Mouse (Mus musculus) liver, embryonic 15.5 days (tissue): ENCODE measurements around the gene Olfr56. TPM values are rescaled to one million over a fixed set of nuclear protein-coding genes. Genes with fewer than 3 reads are reported as not detected.
"Not testable (repeated sequence)": the region's sequence is repeated elsewhere in the genome, so short reads cannot be mapped to it uniquely, and the experiment has no call there.

ENCODE experiments used
- ATAC-seq: fragments of 200-750 bp; cut with Nextera tagmentation; 2 replicates; pipeline ENCODE4 v1.8.0; 2017; ENCODE audit warnings: moderate number of reproducible peaks, mild to moderate bottlenecking, moderate library complexity; ENCODE audit not compliant: insufficient read depth
- H3K27ac ChIP-seq: fragments of 300-500 bp; sonication (generic); replicated peaks from 2 replicates; pipeline ENCODE4 v1.5.1; 2015; ENCODE audit warnings: mild to moderate bottlenecking, inconsistent platforms
- H3K27me3 ChIP-seq: fragments of 300-500 bp; sonication (generic); 2 replicates; pipeline ENCODE4 v1.6.1; 2015; ENCODE audit warnings: mild to moderate bottlenecking, inconsistent platforms
- H3K36me3 ChIP-seq: fragments of 300-500 bp; sonication (generic); replicated peaks from 2 replicates; pipeline ENCODE4 v1.6.1; 2015; ENCODE audit warnings: moderate library complexity, mild to moderate bottlenecking, inconsistent platforms
- H3K4me1 ChIP-seq: fragments of 300-500 bp; sonication (generic); replicated peaks from 2 replicates; pipeline ENCODE4 v1.6.1; 2015; ENCODE audit warnings: inconsistent platforms
- H3K4me2 ChIP-seq: fragments of 300-500 bp; sonication (generic); 2 replicates; pipeline ENCODE4 v1.6.1; 2015; ENCODE audit warnings: moderate library complexity, mild to moderate bottlenecking, inconsistent platforms
- H3K4me3 ChIP-seq: fragments of 300-500 bp; sonication (generic); replicated peaks from 2 replicates; pipeline ENCODE4 v1.5.1; 2015; ENCODE audit warnings: mild to moderate bottlenecking, inconsistent platforms
- H3K9ac ChIP-seq: fragments of 300-500 bp; sonication (generic); 2 replicates; pipeline ENCODE4 v1.6.1; 2015; ENCODE audit warnings: moderate library complexity, mild to moderate bottlenecking, inconsistent platforms
- H3K9me3 ChIP-seq: fragments of 300-500 bp; sonication (generic); replicated peaks from 2 replicates; pipeline ENCODE4 v1.6.1; 2016; ENCODE audit warnings: inconsistent platforms
- WGBS: fragments of 180-500 bp; shearing (Covaris S2); methylation state at CpG from one replicate; pipeline ENCODE4 v1.1.7; 2015; ENCODE audit warnings: mixed read lengths; ENCODE audit not compliant: insufficient replicate concordance; 5-methylcytosine and 5-hydroxymethylcytosine counted together
- polyA plus RNA-seq: library from polyadenylated mRNA; unstranded; fragments of >200 nt; fragmentation: Nextera tagmentation; extraction: Ambion mirVana; gene quantifications from 2 replicates; pipeline ENCODE4 v1.2.1, GENCODE M21; 2015

Olfr56 gene
- polyA plus RNA-seq, 1 experiment from 2014 or later: 0.05 TPM

- no peak within 1 kb of the TSS for H3K4me3 ChIP-seq
- H3K27ac ChIP-seq: no peak within 1 kb of the TSS
- no peak within 1 kb of the TSS for H3K4me2 ChIP-seq
- ATAC-seq: no peak
- no peaks in the 10 kb centered on the region for H3K27me3 ChIP-seq
- H3K4me1 ChIP-seq: no peaks in the 10 kb centered on the region
- no peaks in the 10 kb centered on the region for H3K36me3 ChIP-seq
- no peaks in the 10 kb centered on the region for H3K9me3 ChIP-seq
- H3K9ac ChIP-seq: no peak within 1 kb of the TSS
Observed at GRCm38 (mm10) chr11:49114774-49115173, 136.1 kb downstream of the Olfr56 start, which contains the start of gene Olfr1396. TSS of gene Olfr1396 (minus strand) at chr11:49114874.

- no peak for ATAC-seq
- H3K4me1 ChIP-seq: 0 out of 2 replicates have a peak, but pooled peaks cover 1% of the 10 kb centered on the region
- 63% methylated on average over 3 of the region's 3 CpGs for WGBS
Observed at GRCm38 (mm10) chr11:49119635-49120034, 140.9 kb downstream of the Olfr56 start.

GRCm38 (mm10) chr11:49124169-49124568 lies 145.5 kb downstream of the Olfr56 start:
- Histone ChIP-seq H3K27me3 (no peaks in the 10 kb centered on the region), H3K4me1 (peaks cover 3% of the 10 kb centered on the region; the same call in 1 of the 2 replicates), H3K36me3 (no peaks in the 10 kb centered on the region), H3K9ac (no peak overlapping the region), H3K9me3 (no peaks in the 10 kb centered on the region), H3K27ac (no peak overlapping the region), H3K4me2 (no peak overlapping the region), H3K4me3 (no peak overlapping the region)
- ATAC-seq: peak; percentile 64
- WGBS: 75% methylated on average over 2 of the region's 2 CpGs

More at GRCm38 (mm10) chr11:49119635-49120034, 140.9 kb downstream of the Olfr56 start:
- H3K4me2 ChIP-seq: no peak overlapping the region
- H3K27me3 ChIP-seq: no peaks in the 10 kb centered on the region
- H3K27ac ChIP-seq: no peak overlapping the region
- H3K9ac ChIP-seq: no peak overlapping the region
- H3K36me3 ChIP-seq: no peaks in the 10 kb centered on the region
- no peak overlapping the region for H3K4me3 ChIP-seq
- no peaks in the 10 kb centered on the region for H3K9me3 ChIP-seq

- Histone ChIP-seq H3K4me1 (no peaks in the 10 kb centered on the region), H3K27ac (no peak within 1 kb of the TSS), H3K27me3 (no peaks in the 10 kb centered on the region), H3K4me3 (no peak within 1 kb of the TSS), H3K9me3 (no peaks in the 10 kb centered on the region), H3K4me2 (no peak within 1 kb of the TSS), H3K36me3 (no peaks in the 10 kb centered on the region), H3K9ac (no peak within 1 kb of the TSS)
- no peak for ATAC-seq
- WGBS: 71% methylated on average over 6 of the region's 6 CpGs
Observed at GRCm38 (mm10) chr11:49141974-49142373, 163.3 kb downstream of the Olfr56 start, which contains the start of gene Olfr1395. TSS of gene Olfr1395 (plus strand) at chr11:49142274.

- Histone ChIP-seq H3K4me3 (no peak within 1 kb of the TSS), H3K27me3 (no peaks in the 10 kb centered on the region), H3K9me3 (no peaks in the 10 kb centered on the region), H3K36me3 (no peaks in the 10 kb centered on the region), H3K4me1 (no peaks in the 10 kb centered on the region), H3K4me2 (no peak within 1 kb of the TSS), H3K27ac (no peak within 1 kb of the TSS), H3K9ac (no peak within 1 kb of the TSS)
- 48% methylated on average over 1 of the region's 1 CpGs for WGBS
- ATAC-seq: no peak
Observed at GRCm38 (mm10) chr11:49154077-49154476, 175.4 kb downstream of the Olfr56 start, which contains the start of gene Olfr1394. TSS of gene Olfr1394 (plus strand) at chr11:49154377.

GRCm38 (mm10) chr11:49156821-49157814 lies 178.4 kb downstream of the Olfr56 start:
- Histone ChIP-seq H3K27ac (no peak overlapping the region), H3K4me3 (no peak overlapping the region), H3K27me3 (no peaks in the 10 kb centered on the region), H3K4me1 (no peaks in the 10 kb centered on the region), H3K36me3 (no peaks in the 10 kb centered on the region), H3K9ac (no peak overlapping the region), H3K9me3 (no peaks in the 10 kb centered on the region), H3K4me2 (no peak overlapping the region)
- no peak for ATAC-seq
- 60% methylated on average over 2 of the region's 2 CpGs for WGBS

GRCm38 (mm10) chr11:49168839-49169611 lies 190.3 kb downstream of the Olfr56 start:
- H3K9ac ChIP-seq: no peak overlapping the region
- peak overlapping the region; percentile 51 for H3K4me2 ChIP-seq
- no peak for ATAC-seq
- no peaks in the 10 kb centered on the region for H3K9me3 ChIP-seq
- no peaks in the 10 kb centered on the region for H3K36me3 ChIP-seq
- no peak overlapping the region for H3K27ac ChIP-seq
- H3K4me1 ChIP-seq: no peaks in the 10 kb centered on the region; the same call in 1 of the 2 replicates
- 21% methylated on average over 50 of the region's 50 CpGs for WGBS
- H3K4me3 ChIP-seq: peak overlapping the region; percentile 18; the same call in 1 of the 2 replicates
- peaks cover 18% of the 10 kb centered on the region for H3K27me3 ChIP-seq

GRCm38 (mm10) chr11:49170576-49170975 lies 191.9 kb downstream of the Olfr56 start:
- Histone ChIP-seq H3K4me1 (no peaks in the 10 kb centered on the region; the same call in 1 of the 2 replicates), H3K4me3 (no peak overlapping the region), H3K36me3 (no peaks in the 10 kb centered on the region), H3K27me3 (peaks cover 18% of the 10 kb centered on the region), H3K9ac (no peak overlapping the region), H3K27ac (no peak overlapping the region), H3K9me3 (no peaks in the 10 kb centered on the region), H3K4me2 (no peak overlapping the region)
- no peak for ATAC-seq
- WGBS: 33% methylated on average over 4 of the region's 4 CpGs

- H3K27me3 ChIP-seq: no peaks in the 10 kb centered on the region
- H3K9me3 ChIP-seq: no peaks in the 10 kb centered on the region
- H3K4me2 ChIP-seq: no peak overlapping the region
- no peak overlapping the region for H3K4me3 ChIP-seq
- WGBS: 21% methylated on average over 8 of the region's 8 CpGs
- no peak overlapping the region for H3K9ac ChIP-seq
- H3K4me1 ChIP-seq: 0 out of 2 replicates have a peak, but pooled peaks cover 3% of the 10 kb centered on the region
- H3K27ac ChIP-seq: no peak overlapping the region
- ATAC-seq: no peak
- no peaks in the 10 kb centered on the region for H3K36me3 ChIP-seq
Observed at GRCm38 (mm10) chr11:49175345-49175744, 196.7 kb downstream of the Olfr56 start.

GRCm38 (mm10) chr11:49176047-49176779 lies 197.5 kb downstream of the Olfr56 start:
- not testable (repeated sequence) for H3K4me2 ChIP-seq, H3K27ac ChIP-seq, H3K27me3 ChIP-seq, H3K4me1 ChIP-seq, H3K9ac ChIP-seq, H3K36me3 ChIP-seq, H3K4me3 ChIP-seq, H3K9me3 ChIP-seq, ATAC-seq
- WGBS: 58% methylated on average over 4 of the region's 4 CpGs
